Mouse (Mus musculus) T-helper 2 cell (primary cell): ENCODE measurements around the gene Esp3.
"Not testable (repeated sequence)": the region's sequence is repeated elsewhere in the genome, so short reads cannot be mapped to it uniquely, and the experiment has no call there.

Source experiments
- in situ Hi-C: fragments of 300-600 bp; cut with MboI, MseI; formaldehyde crosslinking; loops from one replicate; pipeline ENCODE4 v1.15.1; 2025; ENCODE audit warnings: high pct_unique_total_duplicates

The Esp3 gene

DNA sequence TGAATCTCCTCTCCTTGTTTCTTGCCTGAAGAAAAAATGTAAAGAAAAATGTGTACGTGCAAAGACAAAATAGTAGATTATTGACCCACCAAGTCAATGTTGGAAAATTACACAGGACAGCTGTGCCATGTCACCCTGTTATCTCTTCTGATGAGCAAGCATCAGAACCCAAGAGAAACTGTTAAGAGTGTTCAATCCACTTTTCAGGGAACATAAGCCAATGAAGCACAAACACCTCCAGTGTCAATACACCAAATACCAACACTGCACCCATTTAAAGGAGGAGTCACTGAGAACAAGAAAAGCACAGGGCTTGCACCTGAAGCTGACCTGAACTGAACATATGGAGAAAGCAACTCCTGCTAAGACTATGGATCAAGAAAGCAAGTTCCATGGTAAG is at the start of gene Esp3:
Esp3 (plus strand) TSS at position 301 of the 400 bp plus-strand sequence.
- in situ Hi-C loops, result not testable (repeated sequence)

DNA sequence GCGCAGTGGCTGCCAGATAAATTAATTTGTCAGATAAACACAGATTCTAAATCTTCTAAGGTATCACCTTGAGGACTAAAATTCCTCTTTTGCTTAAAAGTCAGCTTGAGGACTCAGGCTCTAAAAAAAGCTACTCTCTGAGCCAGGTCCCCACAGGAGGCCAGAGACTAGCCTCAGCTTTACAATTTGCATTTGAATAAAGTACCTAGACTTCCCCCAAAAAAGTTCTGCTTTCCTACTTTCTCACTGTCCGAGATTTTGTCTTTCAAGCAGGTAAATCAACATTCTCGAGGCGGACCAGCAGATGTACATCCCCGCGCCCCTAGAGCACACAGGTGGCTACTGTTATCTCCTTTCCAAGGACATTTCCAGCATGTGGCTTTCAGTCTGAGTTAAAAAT is 48.0 kb upstream of the Esp3 start:
- in situ Hi-C loops, result not testable (repeated sequence)

DNA sequence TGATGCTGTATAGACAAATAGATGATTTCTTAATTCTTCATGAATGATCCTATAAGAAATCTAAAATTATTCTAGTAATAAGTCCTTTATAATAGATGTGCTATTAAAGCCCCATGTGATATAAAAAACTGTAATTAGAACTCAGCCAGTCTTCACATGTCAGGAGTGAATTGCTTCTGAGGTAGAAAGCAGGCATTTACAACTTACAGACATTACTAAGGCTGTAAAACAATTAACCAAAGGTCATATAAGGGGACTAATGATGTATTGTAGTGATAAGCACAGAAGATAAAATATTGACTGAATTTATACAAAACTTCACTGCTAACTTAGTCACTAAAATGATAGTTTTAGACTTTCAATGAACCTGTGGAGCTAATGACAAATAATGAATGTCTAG is 40.6 kb upstream of the Esp3 start:
- in situ Hi-C loops, result no loop called here

DNA sequence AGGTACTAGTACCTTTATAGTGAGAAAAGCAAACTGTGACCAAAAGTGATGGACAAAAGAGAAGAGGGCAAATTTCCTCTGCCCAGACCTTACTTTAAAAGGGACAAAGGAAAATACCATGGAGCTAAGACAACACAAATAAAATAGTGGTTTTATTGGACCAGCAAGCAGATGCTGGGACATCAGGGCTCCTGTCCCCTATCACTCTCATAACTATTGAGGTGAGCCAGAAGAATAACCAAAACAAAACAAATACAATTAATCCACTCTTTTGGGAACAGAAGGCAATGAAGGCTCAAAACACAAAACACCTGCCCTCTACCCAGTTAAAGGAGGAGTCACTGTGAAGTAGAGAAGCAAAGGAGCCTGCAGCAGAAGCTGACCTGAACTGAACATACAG is 33.6 kb upstream of the Esp3 start, which contains the start of gene Esp4:
Esp4 (plus strand) TSS at position 301 of the 400 bp plus-strand sequence.
- in situ Hi-C loops, result no loop called here

DNA sequence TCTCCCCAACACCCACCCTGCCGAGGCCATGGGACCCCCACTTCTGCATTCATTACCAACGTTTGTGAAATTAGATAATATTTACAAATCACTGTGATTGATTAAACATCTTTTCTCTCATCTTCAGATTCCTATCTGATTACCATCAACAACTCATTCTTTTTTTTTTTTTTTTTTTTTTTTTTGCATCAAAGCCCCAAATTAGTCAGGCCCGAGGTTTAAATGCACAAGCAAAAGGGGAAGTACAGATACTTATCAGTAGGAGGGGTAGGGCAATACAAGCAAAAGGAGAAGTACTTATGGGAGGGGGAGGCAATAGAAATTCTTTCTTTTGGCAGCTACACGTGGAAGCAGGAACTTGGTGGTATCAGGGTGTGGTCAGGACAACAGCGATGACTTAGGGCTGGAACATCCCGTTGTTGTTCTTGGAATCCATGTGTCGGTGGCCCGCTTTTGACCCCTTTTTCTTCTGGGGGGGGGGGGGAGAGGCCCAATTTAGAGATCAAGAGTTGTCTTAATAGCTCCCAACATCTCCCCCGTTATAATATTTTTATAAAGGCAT is 30.3 kb downstream of the Esp3 start:
- in situ Hi-C loops, result not testable (repeated sequence)

DNA sequence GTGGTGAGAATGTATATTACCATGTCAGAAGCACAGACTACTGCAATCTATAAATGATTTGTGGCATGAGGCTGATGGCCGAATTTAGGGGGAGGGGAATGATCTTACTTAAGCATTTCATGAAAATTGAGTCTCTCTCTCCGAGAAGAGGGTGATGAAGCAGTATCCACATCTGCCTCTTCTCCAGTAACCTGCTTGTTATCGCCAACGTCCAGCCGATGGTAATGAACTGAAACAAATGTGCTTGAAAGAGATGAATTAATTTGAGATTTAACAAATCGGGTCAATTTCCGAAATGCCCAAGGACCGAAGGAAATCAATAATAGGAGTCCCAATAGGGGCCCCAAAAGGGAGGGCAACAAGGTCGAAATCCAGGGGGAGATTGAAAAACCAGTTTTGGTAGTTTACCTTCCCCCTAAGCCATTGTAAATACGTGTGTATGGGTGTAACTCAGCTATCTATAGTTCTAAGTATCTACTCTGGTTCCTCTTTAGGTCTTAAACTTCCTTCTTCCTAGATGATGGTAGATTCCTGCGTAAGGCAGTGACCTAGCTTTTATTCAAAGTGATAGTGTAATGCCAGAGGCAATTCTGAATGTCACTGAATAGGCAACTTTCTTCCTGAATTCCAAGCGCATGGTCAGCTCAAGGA is 31.4 kb downstream of the Esp3 start:
- in situ Hi-C loops, result not testable (repeated sequence)
